Mouse (Mus musculus) small intestine, adult 2 months (tissue): ENCODE measurements around the gene Reep3.

Experiments used
- CTCF ChIP-seq: fragments of 200-500 bp; IDR thresholded peaks from 2 replicates; pipeline ENCODE4 v1.5.1; 2012; ENCODE audit warnings: low read depth, mild to moderate bottlenecking, control low read depth, inconsistent platforms, low read length, moderate library complexity, mixed read lengths; ENCODE audit not compliant: insufficient replicate concordance, insufficient read length; ENCODE audit errors: extremely low read depth
- POLR2A ChIP-seq: fragments of 200-500 bp; IDR thresholded peaks from 2 replicates; pipeline ENCODE4 v1.6.1; 2012; ENCODE audit warnings: low read depth, mild to moderate bottlenecking, control low read depth, inconsistent platforms, low read length, moderate library complexity

DNA sequence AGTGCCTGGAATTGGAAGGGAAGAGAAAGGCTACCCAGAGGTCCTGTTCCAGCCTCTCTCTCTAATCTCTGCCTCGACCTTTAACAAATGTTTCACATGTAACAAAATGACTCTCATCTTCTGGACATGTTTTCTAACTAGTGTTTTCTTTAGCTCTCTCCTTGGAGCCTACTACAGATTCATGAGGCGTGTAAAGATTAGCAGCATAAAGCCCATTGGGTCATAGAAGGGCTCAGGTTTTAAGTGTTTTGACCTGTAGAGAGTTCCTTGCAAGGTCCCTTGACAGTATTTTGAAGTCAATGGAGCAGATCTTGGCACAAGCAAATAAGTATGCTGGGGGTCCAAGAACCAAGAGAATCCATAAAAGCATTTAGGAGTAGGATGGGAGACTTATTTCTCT is 118.5 kb downstream of the Reep3 start:
- no peak for TF ChIP-seq CTCF
- TF ChIP-seq POLR2A, result no peak
